In the genomic region with DNA sequence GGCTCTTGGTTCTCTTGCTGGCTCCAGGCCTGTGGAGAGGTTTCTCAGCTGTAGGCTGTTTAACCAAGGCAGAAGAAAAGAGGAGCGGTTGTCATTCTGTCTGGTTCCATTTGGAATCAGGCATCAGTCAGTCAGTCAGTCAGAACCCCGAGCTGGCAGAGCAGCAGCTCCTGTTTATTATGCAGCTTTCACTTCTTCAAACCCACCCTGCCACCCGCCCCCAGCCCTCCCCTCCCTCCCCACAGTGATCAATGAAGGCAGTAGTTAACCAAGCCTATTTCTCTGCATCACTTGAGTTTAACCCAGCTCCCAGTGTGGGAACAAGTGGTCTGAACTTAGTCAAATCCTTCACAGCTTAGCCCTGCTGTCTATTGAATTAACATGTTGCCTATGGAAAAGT, we compare ENCODE assay signal across 24 mouse cellular contexts. TPM values are rescaled to one million over a fixed set of nuclear protein-coding genes. Genes with fewer than 3 reads are reported as not detected.
DNase-seq lines count a peak whose midpoint lies in the region; ATAC-seq lines count a peak whose summit lies in the region.
"Had no signal": no experiment of that assay in that cellular context is flagged by ENCODE, and none has a peak within 500 bp of the region (broad histone marks: within the 10 kb centered on the region; RNA-seq: fewer than 3 reads in every experiment).

No protein-coding gene starts in this region.

- no peak overlapping the region for H3K27ac ChIP-seq in embryonic facial prominence, embryonic 14.5 days (replicated peaks; ENCODE audit: low read depth, low read length)
- no peak overlapping the region for H3K27ac ChIP-seq in embryonic facial prominence, embryonic 10.5 days (replicated peaks)
- peak overlapping the region; percentile 23 for H3K27ac ChIP-seq in intestine, embryonic 16.5 days (ENCODE audit: low read length)
- H3K27ac ChIP-seq: embryonic facial prominence, embryonic 12.5 days; forebrain, embryonic 13.5 days; heart, embryonic 15.5 days; hindbrain, embryonic 10.5 days; hindbrain, embryonic 13.5 days had no signal

- no peaks in the 10 kb centered on the region for H3K27me3 ChIP-seq in embryonic facial prominence, embryonic 14.5 days (replicated peaks; ENCODE audit: control insufficient read depth, insufficient read depth, low read length)
- no peaks in the 10 kb centered on the region for H3K27me3 ChIP-seq in embryonic facial prominence, embryonic 10.5 days (replicated peaks; ENCODE audit: low read depth, poor library complexity, severe bottlenecking)
- no peaks in the 10 kb centered on the region for H3K27me3 ChIP-seq in intestine, embryonic 16.5 days (replicated peaks; ENCODE audit: control insufficient read depth, insufficient read depth, low read length)
- H3K27me3 ChIP-seq in splenic B cell, adult 2 months (ENCODE audit: control insufficient read depth, insufficient read depth, low read length, poor library complexity, severe bottlenecking) = no peaks in the 10 kb centered on the region
- H3K27me3 ChIP-seq: embryonic facial prominence, embryonic 12.5 days; forebrain, embryonic 13.5 days; heart, embryonic 15.5 days; hindbrain, embryonic 13.5 days had no signal

- H3K4me1 ChIP-seq in embryonic facial prominence, embryonic 14.5 days (ENCODE audit: control insufficient read depth, insufficient read depth, low read length) = no peaks in the 10 kb centered on the region
- peaks cover 3% of the 10 kb centered on the region for H3K4me1 ChIP-seq in embryonic facial prominence, embryonic 10.5 days
- peaks cover 3% of the 10 kb centered on the region; the same call in 1 of the 2 replicates for H3K4me1 ChIP-seq in intestine, embryonic 16.5 days (ENCODE audit: control insufficient read depth, insufficient read depth, low read length)
- H3K4me1 ChIP-seq: embryonic facial prominence, embryonic 12.5 days had no signal

- no peak overlapping the region for H3K4me3 ChIP-seq in embryonic facial prominence, embryonic 14.5 days (ENCODE audit: low read depth, low read length)
- H3K4me3 ChIP-seq in embryonic facial prominence, embryonic 10.5 days = no peak overlapping the region
- H3K4me3 ChIP-seq in intestine, embryonic 16.5 days (ENCODE audit: low read length) = no peak overlapping the region
- H3K4me3 ChIP-seq: embryonic facial prominence, embryonic 12.5 days; erythroblast, embryonic 14.5 days; forebrain, embryonic 13.5 days; heart, embryonic 15.5 days; hindbrain, embryonic 10.5 days; hindbrain, embryonic 13.5 days had no signal

- peak overlapping the region; percentile 19; the same call in 1 of the 2 replicates for H3K9ac ChIP-seq in embryonic facial prominence, embryonic 14.5 days (ENCODE audit: low read depth, low read length)
- H3K9ac ChIP-seq in intestine, embryonic 16.5 days (ENCODE audit: low read depth, low read length) = no peak overlapping the region
- H3K9ac ChIP-seq: embryonic facial prominence, embryonic 12.5 days; forebrain, embryonic 13.5 days; heart, embryonic 15.5 days; hindbrain, embryonic 13.5 days had no signal

- WGBS in embryonic facial prominence, embryonic 14.5 days = 56% methylated on average over 3 of the region's 3 CpGs
- 77% methylated on average over 3 of the region's 3 CpGs for WGBS in embryonic facial prominence, embryonic 10.5 days
- WGBS in intestine, embryonic 16.5 days = 57% methylated on average over 3 of the region's 3 CpGs

- no peak for ATAC-seq in embryonic facial prominence, embryonic 14.5 days (ENCODE audit: low read depth)
- ATAC-seq in intestine, embryonic 16.5 days = no peak
- ATAC-seq: forebrain, embryonic 13.5 days; forebrain, embryonic 16.5 days had no signal

- no peak overlapping the region for H3K4me2 ChIP-seq in embryonic facial prominence, embryonic 14.5 days (ENCODE audit: low read depth, low read length)
- no peak overlapping the region for H3K4me2 ChIP-seq in intestine, embryonic 16.5 days (ENCODE audit: low read depth, low read length)
- H3K4me2 ChIP-seq: embryonic facial prominence, embryonic 12.5 days; forebrain, embryonic 13.5 days; heart, embryonic 11.5 days; heart, embryonic 15.5 days; hindbrain, embryonic 13.5 days had no signal

- H3K9me3 ChIP-seq in embryonic facial prominence, embryonic 14.5 days (ENCODE audit: control insufficient read depth, low read length) = no peaks in the 10 kb centered on the region
- H3K9me3 ChIP-seq in embryonic facial prominence, embryonic 10.5 days = peaks cover 4% of the 10 kb centered on the region; the same call in 1 of the 2 replicates
- no peaks in the 10 kb centered on the region for H3K9me3 ChIP-seq in intestine, embryonic 16.5 days (ENCODE audit: control insufficient read depth, low read length)
- H3K9me3 ChIP-seq: embryonic facial prominence, embryonic 12.5 days; forebrain, embryonic 13.5 days; heart, embryonic 15.5 days had no signal

- DNase-seq in embryonic facial prominence, embryonic 14.5 days (ENCODE audit: low spot score) = no peak
- DNase-seq in embryonic facial prominence, embryonic 10.5 days (ENCODE audit: low spot score) = no peak
- peak; percentile 62 for DNase-seq in A20 (ENCODE audit: low read depth, low spot score)
- DNase-seq in splenic B cell, adult 2 months (ENCODE audit: low read depth, low spot score) = peak; percentile 49
- DNase-seq in thymus, postnatal 4 days = no peak
- DNase-seq in adrenal gland, adult (ENCODE audit: inconsistent age in 2 of 2, low spot score in 1 of 2) = no peak
- DNase-seq: adrenal gland, adult 8-10 months; adrenal gland, postnatal 25 days; cerebellum, adult 11-12 months; cerebellum, adult 8-10 months; cerebellum, postnatal 14 days; gastrocnemius, postnatal 10 days; gastrocnemius, postnatal 36 days; heart, postnatal 10 days; heart, postnatal 36 days had no signal

- peaks cover 86% of the 10 kb centered on the region for H3K36me3 ChIP-seq in embryonic facial prominence, embryonic 14.5 days (ENCODE audit: control insufficient read depth, insufficient read depth, low read length)
- peaks cover 94% of the 10 kb centered on the region for H3K36me3 ChIP-seq in embryonic facial prominence, embryonic 10.5 days (replicated peaks)
- H3K36me3 ChIP-seq in intestine, embryonic 16.5 days (ENCODE audit: control insufficient read depth, insufficient read depth, low read length) = peaks cover 28% of the 10 kb centered on the region
- H3K36me3 ChIP-seq in splenic B cell, adult 2 months (ENCODE audit: control insufficient read depth, insufficient read depth, low read length, poor library complexity, severe bottlenecking) = peaks cover 5% of the 10 kb centered on the region

RNA-seq across cellular contexts. Expression of gene D11Wsu47e, which starts 7.6 kb away (rescaled TPM):
- polyA plus RNA-seq in embryonic facial prominence, embryonic 14.5 days (2014; fragmentation: Nextera tagmentation; extraction: Ambion mirVana) = 18.8 and 20.9 TPM in 2 replicates
- polyA plus RNA-seq in embryonic facial prominence, embryonic 10.5 days (2016; fragmentation: Nextera tagmentation; extraction: Ambion mirVana) = 26.4 and 28.0 TPM in 2 replicates
- polyA plus RNA-seq in intestine, embryonic 16.5 days (2015; fragmentation: Nextera tagmentation; extraction: Ambion mirVana) = 13.8 and 14.5 TPM in 2 replicates

RNA-seq across cellular contexts. Expression of gene Fam104a, which starts 7.9 kb away (rescaled TPM):
- polyA plus RNA-seq in embryonic facial prominence, embryonic 14.5 days (2014; fragmentation: Nextera tagmentation; extraction: Ambion mirVana) = 48.3 and 48.6 TPM in 2 replicates
- 53.4 and 57.6 TPM in 2 replicates for polyA plus RNA-seq in embryonic facial prominence, embryonic 10.5 days (2016; fragmentation: Nextera tagmentation; extraction: Ambion mirVana)
- polyA plus RNA-seq in intestine, embryonic 16.5 days (2015; fragmentation: Nextera tagmentation; extraction: Ambion mirVana) = 40.5 and 41.7 TPM in 2 replicates

RNA-seq across cellular contexts. Expression of gene Cpsf4l, which starts 18.0 kb away (rescaled TPM):
- 1.2 and 2.1 TPM in 2 replicates for polyA plus RNA-seq in embryonic facial prominence, embryonic 14.5 days (2014; fragmentation: Nextera tagmentation; extraction: Ambion mirVana)
- 0.34 and 0.69 TPM in 2 replicates for polyA plus RNA-seq in embryonic facial prominence, embryonic 10.5 days (2016; fragmentation: Nextera tagmentation; extraction: Ambion mirVana)
- 0.12 and 0.33 TPM in 2 replicates for polyA plus RNA-seq in intestine, embryonic 16.5 days (2015; fragmentation: Nextera tagmentation; extraction: Ambion mirVana)
- polyA plus RNA-seq: erythroblast, embryonic 14.5 days had no signal

RNA-seq across cellular contexts. Expression of gene Slc39a11, which starts 42.0 kb away (rescaled TPM):
- 23.6 and 25.6 TPM in 2 replicates for polyA plus RNA-seq in embryonic facial prominence, embryonic 14.5 days (2014; fragmentation: Nextera tagmentation; extraction: Ambion mirVana)
- polyA plus RNA-seq in embryonic facial prominence, embryonic 10.5 days (2016; fragmentation: Nextera tagmentation; extraction: Ambion mirVana) = 17.0 and 17.2 TPM in 2 replicates
- polyA plus RNA-seq in intestine, embryonic 16.5 days (2015; fragmentation: Nextera tagmentation; extraction: Ambion mirVana) = 52.8 and 56.5 TPM in 2 replicates

RNA-seq across cellular contexts. Expression of gene Cog1, which starts 42.9 kb away (rescaled TPM):
- polyA plus RNA-seq in embryonic facial prominence, embryonic 14.5 days (2014; fragmentation: Nextera tagmentation; extraction: Ambion mirVana) = 23.4 and 27.7 TPM in 2 replicates
- 27.4 and 28.1 TPM in 2 replicates for polyA plus RNA-seq in embryonic facial prominence, embryonic 10.5 days (2016; fragmentation: Nextera tagmentation; extraction: Ambion mirVana)
- polyA plus RNA-seq in intestine, embryonic 16.5 days (2015; fragmentation: Nextera tagmentation; extraction: Ambion mirVana) = 24.9 and 25.0 TPM in 2 replicates

Comparison
In these comparisons a context has a peak if more than half of its experiments do, and no peak if none do; other contexts are left out.
1. DNase-seq: peak in A20 (single experiment) and splenic B cell, adult 2 months (single experiment); none in embryonic facial prominence, embryonic 14.5 days (single experiment), embryonic facial prominence, embryonic 10.5 days (single experiment), thymus, postnatal 4 days (single experiment) and adrenal gland, adult (0 of 2).